In genomic region chr17:94730416-94730815, GRCm38 (mm10) we compare ENCODE assay signal across 7 mouse cellular contexts. TPM values are rescaled to one million over a fixed set of nuclear protein-coding genes. Genes with fewer than 3 reads are reported as not detected.
A peak's percentile ranks its signal among the peaks of the same experiment; 100 is the strongest.
DNase-seq lines count a peak whose midpoint lies in the region; ATAC-seq and TF ChIP-seq lines count a peak whose summit lies in the region.
"Not testable (repeated sequence)": the region's sequence is repeated elsewhere in the genome, so short reads cannot be mapped to it uniquely, and the experiment has no call there.

No protein-coding gene starts in this region.

- 19% methylated on average over 2 of the region's 2 CpGs for WGBS in cerebellum, adult 2 months
- 25% methylated on average over 2 of the region's 2 CpGs for WGBS in forebrain, embryonic 13.5 days
- 32% methylated on average over 2 of the region's 2 CpGs for WGBS in hindbrain, embryonic 11.5 days

- not testable (repeated sequence) for H3K27me3 ChIP-seq in Patski; cerebellum, adult 2 months (ENCODE audit: control insufficient read depth, insufficient read depth, low read length); forebrain, embryonic 13.5 days; hindbrain, embryonic 11.5 days (ENCODE audit: control insufficient read depth, insufficient read depth, low read length)

- POLR2A ChIA-PET in Patski (lab: Charles Lee): interaction anchor here (0.7 kb wide), 1 partner anchor 1188 kb away, joined by 3 read pairs; no protein-coding TSS in a partner anchor

- not testable (repeated sequence) for DNase-seq in Patski (ENCODE audit: low read depth, low spot score); cerebellum, adult 2 months
- DNase-seq in hindbrain, embryonic 11.5 days (ENCODE audit: low spot score): peak; percentile 69
- peak; percentile 48 to 63 for DNase-seq in layer of hippocampus, postnatal 10 days (ENCODE audit: low spot score in 2 of 2)
- peak; percentile 10 for DNase-seq in lung, postnatal 14 days
- peak; percentile 74 for DNase-seq in retina, embryonic 14.5 days (ENCODE audit: low spot score)

- H3K27ac ChIP-seq in cerebellum, adult 2 months (ENCODE audit: insufficient read depth, low read length); forebrain, embryonic 13.5 days; hindbrain, embryonic 11.5 days (ENCODE audit: low read depth, low read length): not testable (repeated sequence)

- H3K9me3 ChIP-seq in forebrain, embryonic 13.5 days (replicated peaks); hindbrain, embryonic 11.5 days (ENCODE audit: control insufficient read depth, low read length): not testable (repeated sequence)

- not testable (repeated sequence) for H3K9ac ChIP-seq in forebrain, embryonic 13.5 days; hindbrain, embryonic 11.5 days (ENCODE audit: low read depth, low read length)

- not testable (repeated sequence) for H3K4me3 ChIP-seq in cerebellum, adult 2 months (replicated peaks; ENCODE audit: insufficient read depth, low read depth, low read length); forebrain, embryonic 13.5 days; hindbrain, embryonic 11.5 days (ENCODE audit: low read depth, low read length)

- H3K4me2 ChIP-seq in forebrain, embryonic 13.5 days; hindbrain, embryonic 11.5 days (replicated peaks; ENCODE audit: low read depth, low read length): not testable (repeated sequence)

- in situ Hi-C loops in Patski (cut with MboI; ENCODE audit: low pct_unique_long_range_greater_than_20kb): loop anchor here (5.0 kb wide), 1 partner anchor 968 kb away; no protein-coding TSS in a partner anchor

- ATAC-seq in Patski: peak; percentile 83
- ATAC-seq in forebrain, embryonic 13.5 days: peak; percentile 33; the same call in 1 of the 2 replicates
- not testable (repeated sequence) for ATAC-seq in hindbrain, embryonic 11.5 days (ENCODE audit: low FRiP score)

- peaks cover 45% of the 10 kb centered on the region for H3K36me3 ChIP-seq in forebrain, embryonic 13.5 days (ENCODE audit: poor library complexity, severe bottlenecking)
- not testable (repeated sequence) for H3K36me3 ChIP-seq in hindbrain, embryonic 11.5 days (ENCODE audit: control insufficient read depth, insufficient read depth, low read length)

- CTCF ChIA-PET in Patski (lab: Charles Lee): interaction anchor here (0.8 to 1.9 kb wide), 4 partner anchors 9 to 1574 kb away, joined by 3 to 4 read pairs (median 4); no protein-coding TSS in a partner anchor

- TF ChIP-seq CTCF in Patski (IDR thresholded peaks at IDR 0.05): peak; percentile 65
- TF ChIP-seq CTCF in cerebellum, adult 2 months (IDR thresholded peaks at IDR 0.05; ENCODE audit: borderline replicate concordance, insufficient read depth, low read depth, low read length): peak; percentile 29; the same call in 1 of the 2 replicates

- not testable (repeated sequence) for H3K4me1 ChIP-seq in cerebellum, adult 2 months (ENCODE audit: control insufficient read depth, insufficient read depth, low read length); forebrain, embryonic 13.5 days; hindbrain, embryonic 11.5 days (replicated peaks; ENCODE audit: control insufficient read depth, insufficient read depth, low read length)

- TF ChIP-seq POLR2A in cerebellum, adult 2 months (IDR thresholded peaks at IDR 0.05; ENCODE audit: borderline replicate concordance, insufficient read depth, low read length): not testable (repeated sequence)

RNA-seq across cellular contexts. Expression of gene Mettl4, which starts 19.4 kb away (rescaled TPM):
- 13.1 TPM for polyA plus RNA-seq in Patski (2021)
- polyA plus RNA-seq in cerebellum, adult 2 months (2012; rRNA removed): 7.9 and 8.5 TPM in 2 replicates
- polyA plus RNA-seq in forebrain, embryonic 13.5 days (2015; fragmentation: Nextera tagmentation; extraction: Ambion mirVana): 29.0 and 32.0 TPM in 2 replicates
- 35.9 and 36.3 TPM in 2 replicates for polyA plus RNA-seq in hindbrain, embryonic 11.5 days (2014; fragmentation: Nextera tagmentation; extraction: Ambion mirVana)
- 10 to 100 TPM; 14.3 to 16.2 TPM for total RNA-seq in layer of hippocampus, postnatal 10 days (2021)
